Mouse (Mus musculus) heart, adult 2 months (tissue): Measurements from ENCODE around the gene Fbxw7. TPM values are rescaled to one million over a fixed set of nuclear protein-coding genes. Genes with fewer than 3 reads are reported as not detected.

Experiments used
- DNase-seq, 2 experiments: peaks; one replicate each; pipeline ENCODE4 v3.0.0; 2021
- H3K27ac ChIP-seq: fragments of 200-600 bp; 2 replicates; pipeline ENCODE4 v1.8.1; 2022
- H3K27me3 ChIP-seq: fragments of 200-500 bp; 2 replicates; pipeline ENCODE4 v1.6.1; 2012; ENCODE audit warnings: mild to moderate bottlenecking, low read length, inconsistent platforms, mixed read lengths; ENCODE audit not compliant: control insufficient read depth, insufficient read depth
- H3K36me3 ChIP-seq: fragments of 200-500 bp; 2 replicates; pipeline ENCODE4 v1.6.1; 2012; ENCODE audit warnings: low read length, inconsistent platforms; ENCODE audit not compliant: control insufficient read depth, insufficient read depth
- H3K4me1 ChIP-seq: fragments of 200-500 bp; 2 replicates; pipeline ENCODE4 v1.6.1; 2011; ENCODE audit warnings: low read length; ENCODE audit not compliant: control insufficient read depth, insufficient read depth
- H3K4me3 ChIP-seq: fragments of 200-600 bp; 2 replicates; pipeline ENCODE4 v1.8.1; 2022
- H3K79me2 ChIP-seq: fragments of 200-500 bp; replicated peaks from 2 replicates; pipeline ENCODE4 v1.6.1; 2012; ENCODE audit warnings: mild to moderate bottlenecking, inconsistent platforms, low read length, moderate library complexity, mixed read lengths; ENCODE audit not compliant: control insufficient read depth, insufficient read depth
- H3K9ac ChIP-seq: fragments of 200-500 bp; 2 replicates; pipeline ENCODE4 v1.6.1; 2012; ENCODE audit warnings: low read depth, mild to moderate bottlenecking, control low read depth, inconsistent platforms, low read length, mixed read lengths
- CTCF ChIP-seq: fragments of 200-600 bp; IDR thresholded peaks from 2 replicates; pipeline ENCODE4 v1.8.1; 2022; ENCODE audit warnings: antibody characterized with exemption, mild to moderate bottlenecking, moderate library complexity
- EP300 ChIP-seq: fragments of 200-500 bp; IDR thresholded peaks from 2 replicates; pipeline ENCODE4 v1.6.1; 2011; ENCODE audit warnings: low read depth, low read length, control low read depth; ENCODE audit not compliant: insufficient read depth
- POLR2A ChIP-seq: fragments of 200-500 bp; IDR thresholded peaks from 2 replicates; pipeline ENCODE4 v1.6.1; 2011; ENCODE audit warnings: mild to moderate bottlenecking, low read depth, low read length, control low read depth; ENCODE audit not compliant: insufficient read depth
- WGBS: fragments of 180-500 bp; shearing (Covaris S2); methylation state at CpG from one replicate; pipeline ENCODE4 v1.1.7; 2018; 5-methylcytosine and 5-hydroxymethylcytosine counted together
- intact Hi-C: fragments of 180-260 bp; cut with DNase I; formaldehyde crosslinking; loops from one replicate; pipeline ENCODE4 v1.15.1; 2025
- polyA plus RNA-seq: library from polyadenylated mRNA; depleted of rRNA; stranded (reverse); fragments of >200 nt; gene quantifications from 2 replicates; pipeline ENCODE4 v1.2.3, GENCODE M21; 2012
- total RNA-seq, 2 experiments: library from RNA; stranded (reverse); gene quantifications; 2 replicates each; pipeline ENCODE4 v1.2.3; 2021

Fbxw7 gene
- total and polyA plus RNA-seq, 3 experiments, result 14.3 to 44.9 (median 42.8) TPM

DNA sequence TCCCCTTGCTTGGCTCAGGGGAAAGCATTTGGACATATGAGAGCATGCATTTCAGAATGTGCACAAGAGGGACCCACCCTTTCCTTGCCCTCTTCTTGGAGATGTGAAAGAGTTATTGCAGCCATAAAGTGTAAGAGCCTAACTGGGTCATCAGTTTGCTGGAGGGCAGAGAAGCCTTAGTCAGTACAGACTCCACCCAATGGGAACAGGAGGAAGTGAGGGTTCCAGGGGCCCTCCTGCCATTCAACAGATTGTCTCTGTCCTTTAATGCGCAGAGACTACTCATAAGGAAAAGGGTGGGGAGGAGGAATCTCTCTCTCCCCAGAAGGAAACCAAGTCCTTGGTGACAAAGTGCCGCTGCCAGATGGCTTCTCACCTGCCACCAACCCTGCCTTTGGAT lies 190.2 kb downstream of the Fbxw7 start:
- H3K27me3 ChIP-seq, result no peaks in the 10 kb centered on the region
- intact Hi-C loops, result no loop called here
- H3K36me3 ChIP-seq, result no peaks in the 10 kb centered on the region
- H3K4me1 ChIP-seq, result no peaks in the 10 kb centered on the region
- 84% methylated on average over 2 of the region's 2 CpGs for WGBS
- no peak overlapping the region for H3K9ac ChIP-seq
- no peak overlapping the region for H3K27ac ChIP-seq
- H3K4me3 ChIP-seq, result no peak overlapping the region
- no peak for DNase-seq
- no peaks in the 10 kb centered on the region for H3K79me2 ChIP-seq
- TF ChIP-seq POLR2A (no peak), EP300 (no peak), CTCF (no peak)

DNA sequence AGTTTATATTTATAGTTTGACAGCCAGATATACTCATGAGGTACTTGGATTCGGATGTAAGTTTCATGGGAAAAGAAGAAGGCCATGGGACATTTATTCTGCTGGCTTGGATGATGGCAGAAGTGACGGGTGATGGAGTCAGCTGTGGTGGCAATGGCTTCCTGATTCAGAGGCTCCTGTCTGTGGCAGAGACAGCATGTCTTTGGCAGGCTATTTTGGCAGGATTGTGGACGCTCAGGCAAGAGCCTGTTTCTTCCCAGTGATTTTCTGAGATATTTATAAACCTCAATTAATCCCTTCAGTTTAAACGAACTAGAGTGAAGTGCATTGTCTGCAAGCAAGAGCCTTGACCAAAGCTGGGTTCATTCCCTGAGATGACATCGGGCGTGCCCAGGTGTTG lies 197.8 kb downstream of the Fbxw7 start:
- DNase-seq, result no peak
- Histone ChIP-seq H3K36me3 (no peaks in the 10 kb centered on the region), H3K4me1 (no peaks in the 10 kb centered on the region), H3K27me3 (no peaks in the 10 kb centered on the region), H3K4me3 (no peak overlapping the region), H3K79me2 (no peaks in the 10 kb centered on the region), H3K9ac (no peak overlapping the region), H3K27ac (no peak overlapping the region)
- 79% methylated on average over 6 of the region's 6 CpGs for WGBS
- intact Hi-C loops, result no loop called here
- TF ChIP-seq EP300 (no peak), CTCF (no peak), POLR2A (no peak)

DNA sequence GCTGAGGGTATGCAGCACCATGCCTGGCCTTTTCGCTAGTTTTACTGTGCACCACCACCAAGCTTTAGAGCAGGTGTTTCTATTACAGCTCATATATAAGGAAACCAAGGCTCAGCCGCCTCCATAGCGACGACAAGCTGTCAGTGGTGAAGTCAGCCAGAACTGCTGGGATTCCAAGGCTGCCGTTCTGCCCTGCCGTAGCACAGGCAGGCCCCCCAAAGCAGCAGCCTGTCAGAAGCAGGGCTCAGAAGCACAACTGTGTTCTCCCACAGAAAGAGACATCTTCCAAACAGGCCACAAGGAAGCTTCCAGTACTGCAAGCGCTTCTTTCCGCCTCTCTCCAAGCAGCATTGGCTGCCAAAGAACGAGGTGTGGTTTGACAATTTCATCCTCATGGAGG lies 200.6 kb downstream of the Fbxw7 start:
- H3K79me2 ChIP-seq, result no peaks in the 10 kb centered on the region
- TF ChIP-seq CTCF (no peak), POLR2A (no peak), EP300 (no peak)
- no peaks in the 10 kb centered on the region for H3K4me1 ChIP-seq
- no peak overlapping the region for H3K9ac ChIP-seq
- DNase-seq, result no peak
- intact Hi-C loops, result no loop called here
- H3K27me3 ChIP-seq, result no peaks in the 10 kb centered on the region
- H3K36me3 ChIP-seq, result no peaks in the 10 kb centered on the region
- H3K4me3 ChIP-seq, result no peak overlapping the region
- 59% methylated on average over 9 of the region's 9 CpGs for WGBS
- no peak overlapping the region for H3K27ac ChIP-seq

DNA sequence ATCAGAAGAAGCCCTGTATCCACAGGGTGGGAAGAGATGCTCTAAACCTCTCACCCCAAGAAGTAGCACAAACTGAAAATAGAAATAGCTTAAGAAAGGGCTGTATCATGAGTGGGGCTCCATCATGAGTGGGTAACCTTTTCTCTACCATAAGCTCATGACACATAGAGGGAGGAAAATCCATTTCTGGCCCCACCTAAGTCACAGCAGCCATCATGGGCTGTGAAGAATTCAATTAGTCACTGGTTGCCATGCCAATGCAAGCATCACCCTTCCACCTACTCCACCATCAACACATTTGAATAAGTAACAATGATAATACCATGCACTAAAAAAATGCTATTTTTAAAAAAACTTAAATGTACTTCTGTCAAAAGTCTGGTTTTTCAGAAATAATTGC lies 205.1 kb downstream of the Fbxw7 start:
- Histone ChIP-seq H3K79me2 (no peaks in the 10 kb centered on the region), H3K27ac (no peak overlapping the region), H3K27me3 (no peaks in the 10 kb centered on the region), H3K9ac (no peak overlapping the region), H3K4me1 (no peaks in the 10 kb centered on the region; the same call in 1 of the 2 replicates), H3K4me3 (no peak overlapping the region), H3K36me3 (no peaks in the 10 kb centered on the region)
- no peak for DNase-seq
- intact Hi-C loops, result no loop called here
- no peak for TF ChIP-seq POLR2A
- TF ChIP-seq CTCF, result no peak
- TF ChIP-seq EP300, result no peak

DNA sequence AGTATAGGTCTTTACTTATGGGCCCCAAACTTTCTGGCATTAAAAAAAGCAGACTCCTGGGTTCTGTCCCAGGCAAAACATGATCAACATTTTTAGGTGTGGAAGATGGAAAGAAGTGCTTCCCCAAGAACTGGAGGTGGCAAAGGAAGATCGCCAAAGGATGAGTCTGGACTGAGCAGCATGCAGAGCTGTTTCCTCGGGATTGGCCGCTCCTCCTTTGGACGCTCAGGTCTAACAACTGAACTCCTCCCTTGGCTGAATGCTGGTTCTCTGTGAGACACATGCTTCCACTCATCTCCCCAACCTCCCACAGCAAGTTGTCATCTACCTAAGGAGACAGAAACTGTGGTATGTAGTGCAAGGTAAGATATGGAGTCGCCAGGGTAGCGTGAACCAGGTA lies 206.7 kb downstream of the Fbxw7 start:
- TF ChIP-seq EP300 (no peak), POLR2A (no peak), CTCF (no peak)
- H3K36me3 ChIP-seq, result no peaks in the 10 kb centered on the region
- intact Hi-C loops, result no loop called here
- H3K27ac ChIP-seq, result no peak overlapping the region
- H3K9ac ChIP-seq, result no peak overlapping the region
- H3K79me2 ChIP-seq, result no peaks in the 10 kb centered on the region
- 92% methylated on average over 6 of the region's 6 CpGs for WGBS
- H3K4me1 ChIP-seq, result no peaks in the 10 kb centered on the region; the same call in 1 of the 2 replicates
- H3K27me3 ChIP-seq, result no peaks in the 10 kb centered on the region
- DNase-seq, result no peak
- H3K4me3 ChIP-seq, result no peak overlapping the region

DNA sequence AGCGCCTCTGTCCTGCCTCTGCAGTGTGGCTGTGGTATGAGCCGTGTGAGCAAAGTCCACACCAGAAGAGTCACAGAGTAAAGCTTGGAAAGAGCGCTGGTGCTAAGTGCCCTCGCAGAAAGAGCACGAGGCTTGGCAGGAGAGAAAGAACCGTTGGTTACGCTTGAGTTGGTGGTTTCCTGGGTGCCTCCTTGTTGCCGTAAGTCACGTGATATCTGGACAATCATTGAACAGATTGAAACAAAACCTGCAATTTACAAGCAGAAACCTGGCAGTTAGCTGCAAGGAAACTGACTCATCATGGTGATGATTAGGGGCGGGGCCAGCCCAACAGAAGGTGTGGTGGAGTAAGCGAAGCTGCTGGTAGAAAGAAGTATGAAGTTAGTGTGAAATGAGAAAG lies 207.7 kb downstream of the Fbxw7 start:
- no peak for TF ChIP-seq POLR2A
- TF ChIP-seq CTCF, result no peak
- TF ChIP-seq EP300, result no peak
- Histone ChIP-seq H3K4me3 (no peak overlapping the region), H3K4me1 (no peaks in the 10 kb centered on the region; the same call in 1 of the 2 replicates), H3K27me3 (no peaks in the 10 kb centered on the region), H3K79me2 (no peaks in the 10 kb centered on the region), H3K27ac (no peak overlapping the region), H3K36me3 (no peaks in the 10 kb centered on the region), H3K9ac (no peak overlapping the region)
- WGBS, result 71% methylated on average over 11 of the region's 11 CpGs
- intact Hi-C loops, result no loop called here
- DNase-seq, result no peak
